8 mouse cellular contexts compared by ENCODE assay signal in genomic region chr10:91270955-91271741, GRCm38 (mm10).
A peak's percentile ranks its signal among the peaks of the same experiment; 100 is the strongest.
DNase-seq lines count a peak whose midpoint lies in the region; ATAC-seq and TF ChIP-seq lines count a peak whose summit lies in the region.

No protein-coding gene starts in this region.

- peak; percentile 67 for DNase-seq in MEL-GATA-1-ER (ENCODE audit: extremely low read depth, low read depth)
- DNase-seq in cerebellum, adult 8-10 months, result peak; percentile 82
- peak; percentile 89 for DNase-seq in forelimb bud, embryonic 11.5 days (ENCODE audit: low read depth, low spot score)
- peak; percentile 68 to 87 for DNase-seq in layer of hippocampus, adult 8-10 months (ENCODE audit: low spot score in 2 of 2)
- peak; percentile 92 for DNase-seq in lung, embryonic 14.5 days
- peak; percentile 69 to 75 for DNase-seq in thymus, adult 18-20 months

- H3K9ac ChIP-seq in lung, embryonic 14.5 days, result no peak overlapping the region

- no peak overlapping the region for H3K4me3 ChIP-seq in lung, embryonic 14.5 days (ENCODE audit: low read depth, low read length)
- no peak overlapping the region for H3K4me3 ChIP-seq in olfactory bulb, adult 2 months (ENCODE audit: insufficient read depth, low read depth, low read length)

- WGBS in lung, embryonic 14.5 days, result 14% methylated on average over 14 of the region's 14 CpGs
- 17% methylated on average over 14 of the region's 14 CpGs for WGBS in olfactory bulb, adult 2 months

- no peak for TF ChIP-seq POLR2A in olfactory bulb, adult 2 months (IDR thresholded peaks at IDR 0.05; ENCODE audit: insufficient read depth, low read depth, low read length)

- peak; percentile 96 for TF ChIP-seq CTCF in lung, embryonic 14.5 days (IDR thresholded peaks at IDR 0.05; ENCODE audit: low read depth)
- TF ChIP-seq CTCF in olfactory bulb, adult 2 months (IDR thresholded peaks at IDR 0.05; ENCODE audit: insufficient read depth, low read depth, low read length), result peak; percentile 94

- peak; percentile 67 to 87 for ATAC-seq in hematopoietic stem cell, adult 5-6 weeks (replicated peaks in 1 of 2; ENCODE audit: insufficient read depth in 1 of 2, low FRiP score in 2 of 2, low TSS enrichment in 1 of 2, low read depth in 1 of 2, poor library complexity in 2 of 2, severe bottlenecking in 2 of 2)
- ATAC-seq in lung, embryonic 14.5 days (ENCODE audit: insufficient read depth), result peak; percentile 45; the same call in 1 of the 2 replicates

- H3K36me3 ChIP-seq in lung, embryonic 14.5 days (ENCODE audit: insufficient read depth), result no peaks in the 10 kb centered on the region

- H3K27me3 ChIP-seq in lung, embryonic 14.5 days (ENCODE audit: insufficient read depth, low read length), result no peaks in the 10 kb centered on the region

- H3K4me2 ChIP-seq in lung, embryonic 14.5 days, result peak overlapping the region; percentile 46

- H3K27ac ChIP-seq in lung, embryonic 14.5 days (ENCODE audit: low read depth), result no peak overlapping the region
- H3K27ac ChIP-seq in olfactory bulb, adult 2 months (ENCODE audit: insufficient read depth, low read depth, low read length), result no peak overlapping the region

- no peaks in the 10 kb centered on the region for H3K9me3 ChIP-seq in lung, embryonic 14.5 days (ENCODE audit: low read depth, low read length)

- H3K4me1 ChIP-seq in lung, embryonic 14.5 days (ENCODE audit: insufficient read depth), result 0 out of 2 replicates have a peak, but pooled peaks cover 3% of the 10 kb centered on the region
- peaks cover 3% of the 10 kb centered on the region; the same call in 1 of the 2 replicates for H3K4me1 ChIP-seq in olfactory bulb, adult 2 months (ENCODE audit: control insufficient read depth, insufficient read depth, low read length)
